Mouse (Mus musculus) left cerebral cortex, adult 6 months (tissue): ENCODE results near the gene Chek2. TPM values are rescaled to one million over a fixed set of nuclear protein-coding genes. Genes with fewer than 3 reads are reported as not detected.

Experiments used
- long read RNA-seq, 2 experiments: library from polyadenylated mRNA; unstranded; transcript quantifications; one replicate each; pipeline ENCODE4 v2.0.0; 2019 to 2020
- polyA plus RNA-seq: library from polyadenylated mRNA; unstranded; fragments of <200 nt; fragmentation: Nextera tagmentation; gene quantifications from 2 replicates; pipeline ENCODE4 v1.2.3, GENCODE M21; 2021

Chek2 gene
- polyA plus RNA-seq, result 1.1 and 1.4 TPM in 2 replicates
- long read RNA-seq, experiment 1, partial matches to known transcripts, result 1 of 7 reads
- long read RNA-seq, experiment 1, other reads (novel, unspliced or antisense), result 4 of 7 reads
- long read RNA-seq, experiment 2, partial matches to known transcripts, result 2 of 2 reads
- long read RNA-seq, experiment 2, other reads (novel, unspliced or antisense), result 0 of 2 reads

GRCm38 (mm10) chr5:110839678-110840365 is at the start of gene Chek2, which contains the start of gene Hscb:
Gene Chek2, plus strand, starts transcription at chr5:110839979.
Gene Hscb, minus strand, starts transcription at chr5:110839777.

GRCm38 (mm10) chr5:110809667-110810325 is 30.0 kb upstream of the Chek2 start, which contains the start of gene Ulk1:
Gene Ulk1, minus strand, starts transcription at chr5:110810097.

DNA sequence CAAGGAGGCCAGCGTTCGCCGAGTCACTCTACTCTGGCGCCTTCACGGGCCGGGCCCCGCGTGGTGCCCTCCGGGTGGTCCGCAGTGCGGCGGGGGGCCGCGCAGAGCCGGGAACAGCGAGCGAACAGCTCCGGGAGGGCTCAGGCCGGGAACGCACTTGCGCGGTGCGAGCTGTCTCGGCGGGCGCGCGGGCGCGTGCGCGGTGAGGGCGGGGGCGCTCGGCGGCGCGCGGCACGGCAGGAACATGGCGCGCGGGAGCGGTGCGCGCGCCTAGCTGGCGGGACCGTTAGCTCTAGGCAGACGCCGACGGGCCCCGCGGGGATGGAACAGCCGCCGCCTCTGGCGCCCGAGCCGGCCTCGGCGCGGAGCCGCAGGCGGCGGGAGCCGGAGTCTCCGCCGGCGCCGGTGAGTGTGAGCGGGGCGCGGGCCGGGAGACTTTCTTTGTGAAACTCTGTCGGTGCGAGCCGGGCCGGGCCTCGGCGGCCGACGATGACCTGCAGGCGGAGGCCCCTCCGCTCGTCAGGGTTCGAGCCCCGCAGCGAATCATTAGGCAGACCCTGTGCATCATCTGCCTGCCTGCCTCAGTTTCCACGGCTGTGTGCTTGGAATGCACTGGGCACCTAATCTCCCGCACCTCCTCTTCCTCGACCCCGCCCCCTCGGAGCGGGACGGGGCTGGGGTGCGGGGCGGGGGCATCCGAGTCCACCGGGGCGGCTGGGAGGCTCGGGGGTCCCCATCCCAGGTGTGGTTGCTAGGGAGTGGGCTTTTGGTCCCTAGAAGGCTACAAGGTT is 40.0 kb downstream of the Chek2 start, which contains the start of gene Ttc28:
Ttc28 (plus strand) TSS at position 220 of the 791 bp plus-strand sequence.

Other genes with a start within 250 kb of the Chek2 start
- 27.5 and 29.6 TPM in 2 replicates for gene Noc4l, start 186.6 kb upstream of the Chek2 start, polyA plus RNA-seq
- gene Ddx51, start 186.5 kb upstream of the Chek2 start, polyA plus RNA-seq, result 4.3 and 4.6 TPM in 2 replicates
- 16.9 and 23.8 TPM in 2 replicates for gene Ep400, start 69.3 kb upstream of the Chek2 start, polyA plus RNA-seq
- 9.4 and 13.1 TPM in 2 replicates for gene Pus1, start 59.3 kb upstream of the Chek2 start, polyA plus RNA-seq
- gene Ulk1, start 29.9 kb upstream of the Chek2 start, polyA plus RNA-seq, result 8.3 and 19.8 TPM in 2 replicates
- gene Hscb, start 202 bp upstream of the Chek2 start, polyA plus RNA-seq, result 25.1 and 25.9 TPM in 2 replicates
- 1.4 and 1.5 TPM in 2 replicates for gene Ttc28, start 39.8 kb downstream of the Chek2 start, polyA plus RNA-seq